Mouse (Mus musculus) MEL (cell line): ENCODE measurements around the gene Polr2j. TPM values are rescaled to one million over a fixed set of nuclear protein-coding genes. Genes with fewer than 3 reads are reported as not detected.

ENCODE experiments used
- DNase-seq: peaks from one replicate; pipeline ENCODE4 v3.0.0; 2011; ENCODE audit warnings: low read depth, low spot score
- H3K27ac ChIP-seq: 2 replicates; pipeline ENCODE4 v1.5.1; 2012; ENCODE audit warnings: low read depth, mild to moderate bottlenecking, control low read depth, low read length, moderate library complexity; ENCODE audit not compliant: control insufficient read depth
- H3K27me3 ChIP-seq, 2 experiments: fragments of 150-350 bp in 1 of 2; sonication (generic) in 1 of 2; 2 replicates each; pipeline ENCODE4 v1.6.1; 2012; ENCODE audit warnings: low read length in 2 of 2, mild to moderate bottlenecking in 2 of 2, improper control_type of control experiment in 1 of 2, moderate library complexity in 1 of 2; ENCODE audit not compliant: insufficient read depth in 2 of 2, control insufficient read depth in 1 of 2
- H3K36me3 ChIP-seq, 2 experiments: 2 replicates each; pipeline ENCODE4 v1.6.1; 2012 to 2014; ENCODE audit warnings: low read length in 2 of 2, improper control_type of control experiment in 1 of 2, inconsistent platforms in 1 of 2, mild to moderate bottlenecking in 1 of 2; ENCODE audit not compliant: insufficient read depth in 2 of 2, control insufficient read depth in 1 of 2
- H3K4me1 ChIP-seq, 2 experiments: fragments of 150-350 bp in 1 of 2; sonication (generic) in 1 of 2; 2 replicates each; pipeline ENCODE4 v1.6.1; 2012; ENCODE audit warnings: low read length in 2 of 2, improper control_type of control experiment in 1 of 2, mild to moderate bottlenecking in 1 of 2; ENCODE audit not compliant: insufficient read depth in 2 of 2, control insufficient read depth in 1 of 2
- H3K4me3 ChIP-seq, 2 experiments: fragments of 150-350 bp in 1 of 2; sonication (generic) in 1 of 2; 2 replicates each; pipeline ENCODE4 v1.5.1; 2012; ENCODE audit warnings: low read depth in 2 of 2, low read length in 2 of 2, mild to moderate bottlenecking in 2 of 2, moderate library complexity in 2 of 2, control low read depth in 1 of 2, improper control_type of control experiment in 1 of 2; ENCODE audit not compliant: control insufficient read depth in 1 of 2, insufficient read depth in 1 of 2
- H3K79me2 ChIP-seq: 2 replicates; pipeline ENCODE4 v1.6.1; 2012; ENCODE audit warnings: mild to moderate bottlenecking, low read length, moderate library complexity; ENCODE audit not compliant: control insufficient read depth, poor library complexity, insufficient read depth
- H3K9ac ChIP-seq: 2 replicates; pipeline ENCODE4 v1.6.1; 2012; ENCODE audit warnings: low read depth, mild to moderate bottlenecking, control low read depth, low read length, moderate library complexity; ENCODE audit not compliant: control insufficient read depth, poor library complexity, severe bottlenecking
- H3K9me3 ChIP-seq: fragments of 150-350 bp; sonication (generic); replicated peaks from 2 replicates; pipeline ENCODE4 v1.6.1; 2012; ENCODE audit warnings: mild to moderate bottlenecking, low read length, improper control_type of control experiment, moderate library complexity; ENCODE audit not compliant: insufficient read depth
- BHLHE40 ChIP-seq: IDR thresholded peaks from 2 replicates; pipeline ENCODE4 v1.6.1; 2012; ENCODE audit warnings: low read depth, mild to moderate bottlenecking, inconsistent platforms, low read length, improper control_type of control experiment, borderline replicate concordance
- CHD1 ChIP-seq: IDR thresholded peaks from 2 replicates; pipeline ENCODE4 v1.6.1; 2012; ENCODE audit warnings: low read depth, mild to moderate bottlenecking, inconsistent platforms, low read length, improper control_type of control experiment
- CHD2 ChIP-seq: IDR thresholded peaks from 2 replicates; pipeline ENCODE4 v1.6.1; 2011; ENCODE audit warnings: low read length, improper control_type of control experiment
- EP300 ChIP-seq, 2 experiments: IDR thresholded peaks; 2 replicates each; pipeline ENCODE4 v1.6.1; 2011; ENCODE audit warnings: improper control_type of control experiment in 2 of 2, low read length in 2 of 2, low read depth in 1 of 2, mild to moderate bottlenecking in 1 of 2
- ETS1 ChIP-seq: IDR thresholded peaks from 2 replicates; pipeline ENCODE4 v1.6.1; 2012; ENCODE audit warnings: low read depth, mild to moderate bottlenecking, inconsistent platforms, low read length, improper control_type of control experiment, moderate library complexity
- GABPA ChIP-seq: IDR thresholded peaks from 2 replicates; pipeline ENCODE4 v1.6.1; 2012; ENCODE audit warnings: low read depth, mild to moderate bottlenecking, inconsistent platforms, low read length, improper control_type of control experiment, moderate library complexity
- GATA1 ChIP-seq: IDR thresholded peaks from 2 replicates; pipeline ENCODE4 v1.6.1; 2011; ENCODE audit warnings: low read depth, low read length, improper control_type of control experiment
- HCFC1 ChIP-seq: IDR thresholded peaks from 2 replicates; pipeline ENCODE4 v1.6.1; 2012; ENCODE audit warnings: low read depth, mild to moderate bottlenecking, inconsistent platforms, low read length, improper control_type of control experiment, moderate library complexity
- JUND ChIP-seq: IDR thresholded peaks from 2 replicates; pipeline ENCODE4 v1.6.1; 2011; ENCODE audit warnings: low read depth, mild to moderate bottlenecking, improper control_type of control experiment, low read length
- KAT2A ChIP-seq: conservative IDR thresholded peaks from 2 replicates; pipeline ENCODE4 v1.6.1; 2012; ENCODE audit warnings: low read depth, low read length, improper control_type of control experiment, inconsistent platforms
- MAFK ChIP-seq: IDR thresholded peaks from 2 replicates; pipeline ENCODE4 v1.6.1; 2011; ENCODE audit warnings: low read depth, mild to moderate bottlenecking, low read length, improper control_type of control experiment, borderline replicate concordance
- MAX ChIP-seq: IDR thresholded peaks from 2 replicates; pipeline ENCODE4 v1.6.1; 2011; ENCODE audit warnings: low read length, improper control_type of control experiment
- MAZ ChIP-seq: IDR thresholded peaks from 2 replicates; pipeline ENCODE4 v1.6.1; 2012; ENCODE audit warnings: low read depth, mild to moderate bottlenecking, inconsistent platforms, low read length, improper control_type of control experiment
- MXI1 ChIP-seq: IDR thresholded peaks from 2 replicates; pipeline ENCODE4 v1.6.1; 2011; ENCODE audit warnings: mild to moderate bottlenecking, low read depth, low read length, improper control_type of control experiment
- MYB ChIP-seq: IDR thresholded peaks from 2 replicates; pipeline ENCODE4 v1.6.1; 2011; ENCODE audit warnings: mild to moderate bottlenecking, low read depth, low read length, improper control_type of control experiment
- MYC ChIP-seq: IDR thresholded peaks from 2 replicates; pipeline ENCODE4 v1.6.1; 2011; ENCODE audit warnings: low read depth, mild to moderate bottlenecking, low read length, improper control_type of control experiment, moderate library complexity
- NELFE ChIP-seq: IDR thresholded peaks from 2 replicates; pipeline ENCODE4 v1.6.1; 2011; ENCODE audit warnings: low read depth, low read length, improper control_type of control experiment
- NRF1 ChIP-seq: IDR thresholded peaks from 2 replicates; pipeline ENCODE4 v1.6.1; 2014; ENCODE audit warnings: low read depth, mild to moderate bottlenecking, inconsistent platforms, low read length, improper control_type of control experiment, moderate library complexity; ENCODE audit not compliant: poor library complexity, insufficient read depth, severe bottlenecking
- POLR2AphosphoS2 ChIP-seq: IDR thresholded peaks from 2 replicates; pipeline ENCODE4 v1.6.1; 2011; ENCODE audit warnings: low read length, improper control_type of control experiment
- POLR2AphosphoS5 ChIP-seq: IDR thresholded peaks from 2 replicates; pipeline ENCODE4 v1.6.1; 2012; ENCODE audit warnings: low read depth, borderline replicate concordance, mild to moderate bottlenecking, inconsistent platforms, low read length, moderate library complexity, mixed read lengths
- SIN3A ChIP-seq: IDR thresholded peaks from 2 replicates; pipeline ENCODE4 v1.6.1; 2012; ENCODE audit warnings: low read length, improper control_type of control experiment, inconsistent platforms
- SMC3 ChIP-seq: IDR thresholded peaks from 2 replicates; pipeline ENCODE4 v1.6.1; 2011; ENCODE audit warnings: low read depth, low read length, improper control_type of control experiment
- TAL1 ChIP-seq: IDR thresholded peaks from 2 replicates; pipeline ENCODE4 v1.6.1; 2012; ENCODE audit warnings: mild to moderate bottlenecking, inconsistent platforms, low read length, moderate library complexity, mixed read lengths
- TBP ChIP-seq: IDR thresholded peaks from 2 replicates; pipeline ENCODE4 v1.8.0; 2011; ENCODE audit warnings: low read depth, low read length, improper control_type of control experiment
- TCF12 ChIP-seq: IDR thresholded peaks from 2 replicates; pipeline ENCODE4 v1.6.1; 2014; ENCODE audit warnings: low read depth, mild to moderate bottlenecking, inconsistent platforms, low read length, improper control_type of control experiment, moderate library complexity
- UBTF ChIP-seq: IDR thresholded peaks from 2 replicates; pipeline ENCODE4 v1.6.1; 2012; ENCODE audit warnings: low read depth, mild to moderate bottlenecking, inconsistent platforms, low read length, improper control_type of control experiment, moderate library complexity, borderline replicate concordance; ENCODE audit not compliant: insufficient read depth
- USF2 ChIP-seq, 2 experiments: IDR thresholded peaks; 2 replicates each; pipeline ENCODE4 v1.6.1; 2011 to 2012; ENCODE audit warnings: improper control_type of control experiment in 2 of 2, low read length in 2 of 2, borderline replicate concordance in 1 of 2, inconsistent platforms in 1 of 2, low read depth in 1 of 2, mild to moderate bottlenecking in 1 of 2; ENCODE audit not compliant: insufficient read depth in 1 of 2
- ZMIZ1 ChIP-seq: IDR thresholded peaks from 2 replicates; pipeline ENCODE4 v1.6.1; 2012; ENCODE audit warnings: low read depth, mild to moderate bottlenecking, inconsistent platforms, low read length, improper control_type of control experiment, moderate library complexity
- ZNF384 ChIP-seq: IDR thresholded peaks from 2 replicates; pipeline ENCODE4 v1.6.1; 2012; ENCODE audit warnings: low read depth, mild to moderate bottlenecking, inconsistent platforms, low read length, improper control_type of control experiment
- polyA plus RNA-seq, 2 experiments: library from polyadenylated mRNA; stranded (reverse) in 1 of 2; unstranded in 1 of 2; fragments of >175 nt in 1 of 2; fragments of >200 nt in 1 of 2; gene quantifications; 2 replicates each; pipeline versions ENCODE4 v1.2.1 to v1.2.4; 2012; ENCODE audit warnings: low replicate concordance in 2 of 2, low read depth in 1 of 2; ENCODE audit not compliant: insufficient read length in 2 of 2, insufficient read depth in 1 of 2, missing spikeins in 1 of 2
- total RNA-seq: library from RNA; depleted of rRNA; stranded (reverse); fragments of 300-350 nt; gene quantifications from 2 replicates; pipeline ENCODE4 v1.2.3, GENCODE M21; 2012

Polr2j gene
- total and polyA plus RNA-seq, 3 experiments: 269 to 316 TPM; not detected in 1

DNA sequence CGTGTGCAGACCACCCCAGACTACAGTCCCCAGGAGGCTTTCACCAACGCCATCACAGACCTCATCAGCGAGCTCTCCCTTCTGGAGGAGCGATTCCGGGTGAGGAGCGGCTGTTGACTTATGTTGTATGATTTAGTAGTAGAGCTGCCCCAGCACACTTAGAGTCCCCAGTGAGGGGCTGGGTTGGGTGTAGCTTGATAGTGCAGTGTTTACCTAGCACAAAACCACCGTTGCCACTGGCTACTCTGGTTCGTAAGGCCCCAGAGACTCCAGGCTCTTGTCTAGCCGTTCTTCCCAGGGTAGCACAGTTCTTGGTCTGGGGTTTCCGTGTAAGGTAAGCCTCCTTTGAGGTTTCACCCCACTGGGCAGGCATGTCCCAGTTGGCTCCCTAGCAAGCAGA is 5.7 kb downstream of the Polr2j start:
- Histone ChIP-seq H3K36me3 (peaks cover 3% of the 10 kb centered on the region in 2 experiments; a peak in 3 of 4 replicates), H3K9ac (no peak overlapping the region), H3K27ac (no peak overlapping the region), H3K27me3 (no peaks in the 10 kb centered on the region), H3K9me3 (no peaks in the 10 kb centered on the region), H3K4me3 (no peak overlapping the region), H3K4me1 (peaks cover 0 to 11% of the 10 kb centered on the region in 2 experiments; a peak in 2 of 4 replicates), H3K79me2 (peaks cover 18% of the 10 kb centered on the region)
- no peak for DNase-seq
- TF ChIP-seq GABPA (no peak), MXI1 (no peak), EP300 (IDR thresholded peaks at IDR 0.05; ENCODE audit: low read depth in 1 of 2, low read length in 2 of 2) (no peak), NELFE (no peak), HCFC1 (no peak), ETS1 (no peak), UBTF (no peak), KAT2A (no peak), MAX (no peak), ZNF384 (no peak), TAL1 (no peak), TBP (no peak)

DNA sequence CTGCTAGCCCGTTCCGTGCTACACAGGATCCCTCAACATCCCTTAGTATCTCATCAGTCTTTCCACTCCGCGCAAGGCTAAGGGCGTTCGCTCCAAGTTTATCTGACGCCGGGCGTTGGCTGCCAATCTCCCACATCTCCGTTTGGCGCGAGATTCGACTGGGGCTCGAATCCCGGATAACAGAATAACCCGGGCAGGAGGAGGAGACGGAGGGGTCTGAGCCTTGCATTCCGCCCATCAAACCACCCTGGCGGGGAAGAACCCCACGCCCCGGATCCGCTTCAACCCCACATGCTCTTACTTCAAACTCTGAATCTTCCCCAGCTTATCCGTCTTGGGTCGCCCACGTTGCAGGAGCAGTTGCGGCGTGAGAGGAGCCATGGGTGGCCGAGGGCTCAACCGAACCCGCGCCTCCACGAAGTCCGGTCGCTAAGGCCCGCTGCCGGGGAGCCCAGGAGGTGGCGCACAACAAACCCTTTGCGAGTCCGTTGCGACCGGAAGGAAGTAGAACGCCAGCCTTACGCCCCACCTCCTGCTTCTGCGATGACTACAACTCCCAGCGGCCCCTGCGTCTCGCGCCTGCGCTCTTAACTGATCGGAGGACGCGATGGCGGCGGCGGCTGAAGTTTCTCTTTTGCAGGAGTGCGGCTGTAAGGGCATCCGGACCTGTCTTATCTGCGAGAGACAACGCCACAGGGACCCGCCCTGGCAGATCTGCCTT is 19.3 kb downstream of the Polr2j start, which contains the start of the genes Lrwd1 and Alkbh4:
Lrwd1 (minus strand) TSS at position 504 of the 721 bp plus-strand sequence.
Alkbh4 (plus strand) TSS at position 576 of the 721 bp plus-strand sequence.
- peak within 1 kb of the TSS; percentile 92 to 94 for H3K4me3 ChIP-seq
- H3K27ac ChIP-seq: peak within 1 kb of the TSS; percentile 95
- no peaks in the 10 kb centered on the region for H3K9me3 ChIP-seq
- no peaks in the 10 kb centered on the region for H3K27me3 ChIP-seq
- peaks cover 7 to 17% of the 10 kb centered on the region in 2 experiments for H3K4me1 ChIP-seq
- H3K36me3 ChIP-seq: peaks cover under 1 to 11% of the 10 kb centered on the region in 2 experiments; a peak in 3 of 4 replicates
- peaks cover 29% of the 10 kb centered on the region for H3K79me2 ChIP-seq
- H3K9ac ChIP-seq: peak within 1 kb of the TSS; percentile 93
- DNase-seq: peak; percentile 98
- TF ChIP-seq SIN3A (peak; percentile 92), TAL1 (peak; percentile 12; the same call in 1 of the 2 replicates), GABPA (no peak), USF2 (IDR thresholded peaks at IDR 0.05; ENCODE audit: borderline replicate concordance in 1 of 2, insufficient read depth in 1 of 2, low read depth in 1 of 2, low read length in 2 of 2) (no peak), TCF12 (peak; percentile 74), MYB (peak; percentile 84), POLR2AphosphoS2 (peak; percentile 47; the same call in 1 of the 2 replicates), NELFE (peak; percentile 80), MAX (no peak), BHLHE40 (no peak), MAFK (no peak), CHD2 (peak; percentile 76), MXI1 (peak; percentile 87), MYC (peak; percentile 32; the same call in 1 of the 2 replicates), TBP (peak; percentile 13), POLR2AphosphoS5 (no peak), UBTF (no peak), NRF1 (peak; percentile 91), CHD1 (no peak), ZMIZ1 (peak; percentile 87), MAZ (no peak), JUND (no peak), SMC3 (peak; percentile 33; the same call in 1 of the 2 replicates), GATA1 (peak; percentile 58), HCFC1 (peak; percentile 99), ETS1 (peak; percentile 54)
